Mouse (Mus musculus) erythroblast, embryonic 14.5 days (primary cell): ENCODE data around the gene Fbxw8.

Source experiments
- GATA1 ChIP-seq: IDR thresholded peaks from 2 replicates; pipeline ENCODE4 v1.6.1; 2012; ENCODE audit warnings: low read length, inconsistent platforms, mixed read lengths
- TAL1 ChIP-seq: IDR thresholded peaks from 3 replicates; pipeline ENCODE4 v1.6.1; 2012; ENCODE audit warnings: low read length, inconsistent platforms, mixed read lengths

GRCm38 (mm10) chr5:118120670-118121069, 34.6 kb downstream of the Fbxw8 start:
- TF ChIP-seq TAL1, result no peak
- no peak for TF ChIP-seq GATA1
